Mouse (Mus musculus): ENCODE data around the gene Bag2. TPM values are rescaled to one million over a fixed set of nuclear protein-coding genes. Genes with fewer than 3 reads are reported as not detected.
"Not testable (repeated sequence)": the region's sequence is repeated elsewhere in the genome, so short reads cannot be mapped to it uniquely, and the experiment has no call there.

Gene Bag2
- total RNA-seq, 2 experiments from 2014 or later = 11.6 to 12.9 TPM

DNA sequence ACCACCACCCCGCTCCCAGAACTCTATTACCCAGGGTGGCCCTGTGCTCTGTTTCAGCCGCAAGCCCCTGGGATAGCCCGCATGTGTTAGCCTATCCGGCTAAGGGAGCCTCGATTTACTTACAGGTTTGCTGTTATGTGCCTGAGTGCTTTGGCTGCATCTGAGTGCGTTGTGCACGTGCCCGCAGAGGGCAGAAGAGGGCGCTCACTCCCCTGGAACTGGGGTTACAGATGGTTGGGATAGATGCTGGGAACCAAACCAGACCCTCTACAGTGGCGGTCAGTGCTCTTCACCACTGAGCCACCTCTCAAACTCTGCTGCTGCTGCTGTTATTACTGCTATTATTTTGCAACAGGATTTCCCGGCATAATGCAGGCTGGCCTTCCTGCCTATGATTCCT, 8.5 kb downstream of the Bag2 start:
- Histone ChIP-seq H3K27ac (no peak overlapping the region), H3K4me3 (no peak overlapping the region)
- no peak for TF ChIP-seq CTCF (IDR thresholded peaks at IDR 0.05)
- no peak for DNase-seq (ENCODE audit: extremely low spot score in 1 of 2, low spot score in 2 of 2)
- intact Hi-C loops (cut with DNase I) = no loop called here

GRCm38 (mm10) chr1:33745901-33746300, 11.7 kb downstream of the Bag2 start:
- no peak for DNase-seq (ENCODE audit: extremely low spot score in 1 of 2, low spot score in 2 of 2)
- H3K27ac ChIP-seq = no peak overlapping the region
- H3K4me3 ChIP-seq = no peak overlapping the region
- intact Hi-C loops (cut with DNase I) = no loop called here
- no peak for TF ChIP-seq CTCF (IDR thresholded peaks at IDR 0.05)

DNA sequence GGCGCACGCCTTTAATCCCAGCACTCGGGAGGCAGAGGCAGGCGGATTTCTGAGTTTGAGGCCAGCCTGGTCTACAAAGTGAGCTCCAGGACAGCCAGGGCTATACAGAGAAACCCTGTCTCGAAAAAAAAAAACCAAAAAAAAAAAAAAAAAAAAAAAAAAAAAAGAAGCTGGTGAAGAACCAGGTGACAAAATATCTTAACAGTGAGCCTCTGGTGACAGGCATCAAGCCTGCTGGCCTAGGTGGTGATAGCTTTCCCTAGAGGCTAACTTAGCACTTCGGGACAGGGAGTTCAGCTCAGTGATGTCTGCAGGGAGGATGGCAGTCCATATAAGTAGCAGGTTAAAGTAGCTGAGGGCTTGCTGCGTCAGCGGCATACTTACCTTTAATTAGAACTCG, 12.8 kb downstream of the Bag2 start:
- H3K4me3 ChIP-seq; intact Hi-C loops (cut with DNase I); DNase-seq (ENCODE audit: extremely low spot score in 1 of 2, low spot score in 2 of 2); H3K27ac ChIP-seq: not testable (repeated sequence)

DNA sequence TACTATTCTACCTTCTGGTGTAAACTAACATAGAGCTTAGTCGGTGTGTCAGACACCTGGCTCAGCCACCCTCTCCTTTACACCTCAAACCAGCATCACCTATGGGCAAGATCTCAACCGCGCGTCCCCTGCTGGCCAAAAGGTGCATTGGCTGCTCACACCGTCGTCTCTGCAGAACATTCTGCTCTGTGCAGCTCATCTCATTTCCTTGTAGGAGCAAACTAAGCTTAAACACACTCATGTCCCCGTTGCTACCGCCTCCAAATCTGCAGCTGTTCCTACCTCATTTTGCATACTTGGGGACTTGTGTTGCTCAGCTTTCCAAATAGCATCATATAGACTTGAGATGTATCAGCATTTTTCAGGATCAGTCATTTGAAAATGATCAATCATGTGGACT, 14.7 kb downstream of the Bag2 start:
- peak; percentile 67 for TF ChIP-seq CTCF (IDR thresholded peaks at IDR 0.05)
- peak in 1 of 2 experiments; percentile 60 for DNase-seq (ENCODE audit: extremely low spot score in 1 of 2, low spot score in 2 of 2)
- intact Hi-C loops (cut with DNase I) = no loop called here
- no peak overlapping the region for H3K27ac ChIP-seq
- H3K4me3 ChIP-seq = no peak overlapping the region

- peak; percentile 96 for TF ChIP-seq CTCF (IDR thresholded peaks at IDR 0.05)
- Histone ChIP-seq H3K27ac (no peak overlapping the region), H3K4me3 (no peak overlapping the region)
- intact Hi-C loops (cut with DNase I) = loop anchor here (1.0 to 2.0 kb wide), 3 partner anchors 19 to 67 kb away; no protein-coding TSS in a partner anchor
- DNase-seq (ENCODE audit: extremely low spot score in 1 of 2, low spot score in 2 of 2) = peak; percentile 80 to 84
Observed at GRCm38 (mm10) chr1:33739302-33739701, 18.3 kb downstream of the Bag2 start.

GRCm38 (mm10) chr1:33738681-33739278, 18.8 kb downstream of the Bag2 start:
- intact Hi-C loops (cut with DNase I) = loop anchor here (1.0 to 2.0 kb wide), 3 partner anchors 18 to 66 kb away; no protein-coding TSS in a partner anchor
- DNase-seq (ENCODE audit: extremely low spot score in 1 of 2, low spot score in 2 of 2) = no peak
- no peak overlapping the region for H3K27ac ChIP-seq
- no peak overlapping the region for H3K4me3 ChIP-seq
- TF ChIP-seq CTCF (IDR thresholded peaks at IDR 0.05) = no peak

- no peak for TF ChIP-seq CTCF (IDR thresholded peaks at IDR 0.05)
- intact Hi-C loops (cut with DNase I) = loop anchor here (2.0 kb wide), 2 partner anchors 17 to 65 kb away; no protein-coding TSS in a partner anchor
- no peak overlapping the region for H3K4me3 ChIP-seq
- no peak overlapping the region for H3K27ac ChIP-seq
- no peak for DNase-seq (ENCODE audit: extremely low spot score in 1 of 2, low spot score in 2 of 2)
Observed at GRCm38 (mm10) chr1:33738281-33738680, 19.3 kb downstream of the Bag2 start.

GRCm38 (mm10) chr1:33734001-33734685, 23.5 kb downstream of the Bag2 start:
- no peak overlapping the region for H3K4me3 ChIP-seq
- no peak overlapping the region for H3K27ac ChIP-seq
- no peak for TF ChIP-seq CTCF (IDR thresholded peaks at IDR 0.05)
- DNase-seq (ENCODE audit: extremely low spot score in 1 of 2, low spot score in 2 of 2) = no peak
- intact Hi-C loops (cut with DNase I) = no loop called here

DNA sequence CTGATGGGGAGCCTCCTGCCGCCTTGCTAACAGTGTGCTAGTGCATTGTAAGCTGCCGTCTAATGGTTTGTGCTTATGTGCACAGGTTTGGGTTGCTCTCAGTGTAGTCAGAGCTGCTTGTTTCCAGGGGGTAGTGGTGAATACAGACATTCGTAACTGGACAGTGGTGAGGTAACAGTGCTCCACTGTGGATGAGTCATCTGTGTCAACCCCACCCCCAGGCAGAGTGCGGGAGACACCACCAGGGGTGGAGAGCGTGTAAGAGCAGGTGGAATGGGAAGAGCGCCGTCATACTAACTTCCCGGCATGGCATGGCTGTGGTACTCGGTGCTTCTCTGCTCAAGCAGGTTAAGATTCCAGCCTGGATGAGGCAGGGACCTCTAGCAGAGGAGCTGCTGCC, 24.6 kb downstream of the Bag2 start:
- TF ChIP-seq CTCF (IDR thresholded peaks at IDR 0.05) = no peak
- intact Hi-C loops (cut with DNase I) = no loop called here

GRCm38 (mm10) chr1:33725086-33725485, 32.5 kb downstream of the Bag2 start:
- no peak for TF ChIP-seq CTCF (IDR thresholded peaks at IDR 0.05)
- H3K27ac ChIP-seq = no peak overlapping the region
- no peak overlapping the region for H3K4me3 ChIP-seq
- intact Hi-C loops (cut with DNase I) = no loop called here
- DNase-seq (ENCODE audit: extremely low spot score in 1 of 2, low spot score in 2 of 2) = no peak

More for the DNA sequence above, 24.6 kb downstream of the Bag2 start:
- no peak overlapping the region for H3K27ac ChIP-seq
- no peak overlapping the region for H3K4me3 ChIP-seq
- no peak for DNase-seq (ENCODE audit: extremely low spot score in 1 of 2, low spot score in 2 of 2)

- intact Hi-C loops (cut with DNase I) = no loop called here
- no peak for DNase-seq (ENCODE audit: extremely low spot score in 1 of 2, low spot score in 2 of 2)
- Histone ChIP-seq H3K27ac (no peak overlapping the region), H3K4me3 (no peak overlapping the region)
- TF ChIP-seq CTCF (IDR thresholded peaks at IDR 0.05) = no peak
Observed at GRCm38 (mm10) chr1:33724516-33724915, 33.1 kb downstream of the Bag2 start.

GRCm38 (mm10) chr1:33721020-33721419, 36.6 kb downstream of the Bag2 start:
- no peak for DNase-seq (ENCODE audit: extremely low spot score in 1 of 2, low spot score in 2 of 2)
- no peak overlapping the region for H3K27ac ChIP-seq
- peak overlapping the region; percentile 62 for H3K4me3 ChIP-seq
- TF ChIP-seq CTCF (IDR thresholded peaks at IDR 0.05) = no peak
- intact Hi-C loops (cut with DNase I) = loop anchor here (2.0 kb wide), 2 partner anchors 18 to 50 kb away; no protein-coding TSS in a partner anchor

Measured in left cerebral cortex, adult 2 months (tissue).